Mouse (Mus musculus) heart, embryonic 14.5 days (tissue): ENCODE results near the gene Mus81. TPM values are rescaled to one million over a fixed set of nuclear protein-coding genes. Genes with fewer than 3 reads are reported as not detected.

Experiments
- ATAC-seq: fragments of 200-750 bp; cut with Nextera tagmentation; 2 replicates; pipeline ENCODE4 v1.8.0; 2017; ENCODE audit warnings: low read depth, moderate TSS enrichment; ENCODE audit not compliant: insufficient number of reproducible peaks, insufficient read depth, low FRiP score
- H3K27ac ChIP-seq, 2 experiments: fragments of 200-500 bp in 1 of 2; fragments of 300-500 bp in 1 of 2; sonication (generic) in 1 of 2; replicated peaks in 1 of 2; 2 replicates each; pipeline ENCODE4 v1.5.1; 2012 to 2014; ENCODE audit warnings: low read depth in 2 of 2, low read length in 2 of 2, control low read depth in 1 of 2, mild to moderate bottlenecking in 1 of 2, mixed read lengths in 1 of 2; ENCODE audit not compliant: control insufficient read depth in 1 of 2, insufficient read depth in 1 of 2
- H3K27me3 ChIP-seq: fragments of 300-500 bp; sonication (generic); 2 replicates; pipeline ENCODE4 v1.6.1; 2014; ENCODE audit warnings: mild to moderate bottlenecking, low read length, control low read depth; ENCODE audit not compliant: control insufficient read depth, insufficient read depth
- H3K36me3 ChIP-seq: fragments of 300-500 bp; sonication (generic); 2 replicates; pipeline ENCODE4 v1.6.1; 2014; ENCODE audit warnings: mild to moderate bottlenecking, control low read depth, low read length, mixed read lengths; ENCODE audit not compliant: control insufficient read depth, insufficient read depth
- H3K4me1 ChIP-seq, 2 experiments: fragments of 200-500 bp in 1 of 2; fragments of 300-500 bp in 1 of 2; sonication (generic) in 1 of 2; 2 replicates each; pipeline ENCODE4 v1.6.1; 2012 to 2014; ENCODE audit warnings: low read length in 2 of 2, control low read depth in 1 of 2, mixed read lengths in 1 of 2; ENCODE audit not compliant: control insufficient read depth in 2 of 2, insufficient read depth in 2 of 2
- H3K4me2 ChIP-seq: fragments of 300-500 bp; sonication (generic); 2 replicates; pipeline ENCODE4 v1.6.1; 2014; ENCODE audit warnings: mild to moderate bottlenecking, low read length
- H3K4me3 ChIP-seq, 2 experiments: fragments of 200-500 bp in 1 of 2; fragments of 300-500 bp in 1 of 2; sonication (generic) in 1 of 2; 2 replicates each; pipeline ENCODE4 v1.5.1; 2012 to 2014; ENCODE audit warnings: low read length in 2 of 2, mild to moderate bottlenecking in 2 of 2, control low read depth in 1 of 2, low read depth in 1 of 2, moderate library complexity in 1 of 2; ENCODE audit not compliant: control insufficient read depth in 1 of 2, insufficient read depth in 1 of 2
- H3K9ac ChIP-seq: fragments of 300-500 bp; sonication (generic); 2 replicates; pipeline ENCODE4 v1.6.1; 2014; ENCODE audit warnings: mild to moderate bottlenecking, low read length
- H3K9me3 ChIP-seq: fragments of 300-500 bp; sonication (generic); 2 replicates; pipeline ENCODE4 v1.6.1; 2016; ENCODE audit warnings: low read length, control low read depth; ENCODE audit not compliant: control insufficient read depth
- WGBS: fragments of 180-500 bp; shearing (Covaris S2); extraction: QIAGEN DNeasy Blood & Tissue Kit; methylation state at CpG from one replicate; pipeline ENCODE4 v1.1.7; 2014; 5-methylcytosine and 5-hydroxymethylcytosine counted together
- polyA plus RNA-seq: library from polyadenylated mRNA; unstranded; fragments of >200 nt; fragmentation: Nextera tagmentation; extraction: Ambion mirVana; gene quantifications from 2 replicates; pipeline ENCODE4 v1.2.1, GENCODE M21; 2014

The Mus81 gene
- polyA plus RNA-seq, 1 experiment from 2014 or later, result 37.5 TPM

- Histone ChIP-seq H3K27me3 (no peaks in the 10 kb centered on the region), H3K9me3 (no peaks in the 10 kb centered on the region), H3K9ac (no peak overlapping the region), H3K4me2 (no peak overlapping the region), H3K4me1 (peaks cover 7 to 8% of the 10 kb centered on the region in 2 experiments), H3K27ac (no peak overlapping the region), H3K4me3 (no peak overlapping the region), H3K36me3 (no peaks in the 10 kb centered on the region)
- no peak for ATAC-seq
- 88% methylated on average over 7 of the region's 7 CpGs for WGBS
Observed at GRCm38 (mm10) chr19:5515840-5516777, 27.9 kb upstream of the Mus81 start.

- 86% methylated on average over 3 of the region's 3 CpGs for WGBS
- H3K27ac ChIP-seq, result no peak overlapping the region
Observed at GRCm38 (mm10) chr19:5513005-5513349, 24.8 kb upstream of the Mus81 start.

GRCm38 (mm10) chr19:5512091-5513004, 24.1 kb upstream of the Mus81 start:
- WGBS, result 70% methylated on average over 12 of the region's 12 CpGs
- Histone ChIP-seq H3K9me3 (no peaks in the 10 kb centered on the region), H3K9ac (no peak overlapping the region), H3K4me2 (peak overlapping the region; percentile 91), H3K27ac (no peak overlapping the region; a peak in 1 of 4 replicates), H3K36me3 (no peaks in the 10 kb centered on the region), H3K4me3 (no peak overlapping the region), H3K4me1 (peaks cover 14 to 16% of the 10 kb centered on the region in 2 experiments), H3K27me3 (no peaks in the 10 kb centered on the region)
- no peak for ATAC-seq

More at GRCm38 (mm10) chr19:5513005-5513349, 24.8 kb upstream of the Mus81 start:
- ATAC-seq, result no peak
- no peaks in the 10 kb centered on the region for H3K27me3 ChIP-seq
- H3K36me3 ChIP-seq, result no peaks in the 10 kb centered on the region
- H3K9me3 ChIP-seq, result no peaks in the 10 kb centered on the region
- no peak overlapping the region for H3K9ac ChIP-seq
- peaks cover 14 to 16% of the 10 kb centered on the region in 2 experiments for H3K4me1 ChIP-seq
- no peak overlapping the region for H3K4me3 ChIP-seq
- no peak overlapping the region for H3K4me2 ChIP-seq

GRCm38 (mm10) chr19:5511074-5511632, 23.0 kb upstream of the Mus81 start:
- Histone ChIP-seq H3K4me1 (peaks cover 14 to 16% of the 10 kb centered on the region in 2 experiments), H3K4me2 (peak overlapping the region; percentile 91), H3K9me3 (no peaks in the 10 kb centered on the region), H3K36me3 (no peaks in the 10 kb centered on the region), H3K9ac (peak overlapping the region; percentile 76), H3K27ac (peak overlapping the region; percentile 25 to 60; a peak in 3 of 4 replicates), H3K27me3 (no peaks in the 10 kb centered on the region), H3K4me3 (peak overlapping the region; percentile 54 to 58)
- 50% methylated on average over 15 of the region's 15 CpGs for WGBS
- no peak for ATAC-seq

GRCm38 (mm10) chr19:5510031-5511026, 22.1 kb upstream of the Mus81 start, which contains the start of gene Snx32:
Gene Snx32 (minus strand): TSS chr19:5510538.
- no peaks in the 10 kb centered on the region for H3K9me3 ChIP-seq
- H3K9ac ChIP-seq, result peak within 1 kb of the TSS; percentile 76
- H3K4me1 ChIP-seq, result peaks cover 14 to 16% of the 10 kb centered on the region in 2 experiments
- H3K4me2 ChIP-seq, result peak within 1 kb of the TSS; percentile 91
- ATAC-seq, result peak; percentile 100
- H3K27me3 ChIP-seq, result no peaks in the 10 kb centered on the region
- 2% methylated on average over 47 of the region's 47 CpGs for WGBS
- H3K36me3 ChIP-seq, result no peaks in the 10 kb centered on the region
- H3K27ac ChIP-seq, result peak within 1 kb of the TSS; percentile 52 to 64
- peak within 1 kb of the TSS; percentile 54 to 58 for H3K4me3 ChIP-seq

GRCm38 (mm10) chr19:5503687-5504086, 15.5 kb upstream of the Mus81 start, which contains the start of gene 1700020D05Rik:
Gene 1700020D05Rik (minus strand): TSS chr19:5503787.
- Histone ChIP-seq H3K4me2 (no peak within 1 kb of the TSS), H3K27me3 (no peaks in the 10 kb centered on the region), H3K4me3 (no peak within 1 kb of the TSS), H3K9ac (no peak within 1 kb of the TSS), H3K9me3 (no peaks in the 10 kb centered on the region), H3K4me1 (no peaks in the 10 kb centered on the region), H3K36me3 (peaks cover 12% of the 10 kb centered on the region; the same call in 1 of the 2 replicates), H3K27ac (no peak within 1 kb of the TSS)
- WGBS, result 54% methylated on average over 17 of the region's 17 CpGs
- no peak for ATAC-seq
